Mouse (Mus musculus): ENCODE data around the gene Snrnp25.

DNA sequence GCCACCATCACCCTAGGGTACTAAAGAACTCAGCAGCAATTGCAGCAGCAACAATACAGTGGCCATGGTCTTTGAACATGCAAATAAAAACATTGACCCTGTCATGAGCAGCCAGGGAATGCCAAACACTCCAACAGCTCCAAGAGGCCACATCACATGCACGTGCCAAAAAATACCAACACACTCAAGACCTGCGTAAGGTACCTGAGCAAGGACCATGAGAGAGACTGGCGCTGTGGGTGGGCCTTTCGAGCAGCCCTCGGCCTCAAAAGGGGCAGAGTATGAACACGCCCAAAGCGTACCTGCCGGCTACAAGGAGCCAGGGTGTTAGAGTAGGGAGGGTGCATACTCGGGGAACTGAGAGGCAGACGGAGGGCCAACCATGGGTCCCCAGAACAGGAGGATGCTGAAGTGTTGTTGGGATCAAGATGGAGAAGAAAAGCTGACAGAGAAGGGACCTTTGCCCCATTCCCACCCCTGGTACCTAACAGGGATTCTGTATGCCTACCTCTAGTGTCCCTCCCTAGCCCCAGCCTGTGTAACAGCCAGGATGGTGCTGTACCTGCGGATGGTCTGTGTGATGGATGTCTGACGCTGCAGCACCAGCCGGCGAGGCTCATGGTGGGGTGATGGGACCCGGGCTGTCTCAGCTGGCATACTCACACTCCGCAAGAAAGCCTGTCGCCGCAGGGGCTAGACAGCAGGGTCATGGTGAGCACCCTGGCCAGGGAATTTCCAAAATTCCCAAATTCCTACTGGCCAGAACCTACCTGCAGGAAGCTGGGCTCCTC, 10.4 kb downstream of the Snrnp25 start:
- TF ChIP-seq MEF2A (IDR thresholded peaks at IDR 0.05; ENCODE audit: extremely low read depth, insufficient replicate concordance, low read depth, low read length, poor library complexity, severe bottlenecking) (no peak), POLR2AphosphoS2 (IDR thresholded peaks at IDR 0.05; ENCODE audit: low read length) (no peak), MYB (IDR thresholded peaks at IDR 0.05; ENCODE audit: low read depth, low read length) (no peak), MYC (IDR thresholded peaks at IDR 0.05; ENCODE audit: low read depth, low read length) (no peak), POLR2A (IDR thresholded peaks at IDR 0.05; ENCODE audit: control insufficient read depth in 1 of 2, insufficient read depth in 1 of 2, low read depth in 1 of 2, low read length in 2 of 2, poor library complexity in 1 of 2) (no peak), MXI1 (IDR thresholded peaks at IDR 0.05; ENCODE audit: low read depth, low read length) (no peak), GATA1 (IDR thresholded peaks at IDR 0.05; ENCODE audit: low read depth, low read length) (no peak), EP300 (IDR thresholded peaks at IDR 0.05; ENCODE audit: low read depth in 1 of 2, low read length in 2 of 2) (no peak)
